Mouse (Mus musculus) hindbrain, embryonic 12.5 days (tissue): ENCODE measurements around the gene Atl1. TPM values are rescaled to one million over a fixed set of nuclear protein-coding genes. Genes with fewer than 3 reads are reported as not detected.

Source experiments
- ATAC-seq: fragments of 200-750 bp; cut with Nextera tagmentation; 2 replicates; pipeline ENCODE4 v1.8.0; 2017; ENCODE audit warnings: moderate TSS enrichment; ENCODE audit not compliant: low FRiP score
- H3K27ac ChIP-seq: fragments of 300-500 bp; sonication (generic); 2 replicates; pipeline ENCODE4 v1.5.1; 2016; ENCODE audit warnings: mild to moderate bottlenecking
- H3K27me3 ChIP-seq: fragments of 300-500 bp; sonication (generic); 2 replicates; pipeline ENCODE4 v1.6.1; 2016; ENCODE audit warnings: mild to moderate bottlenecking
- H3K36me3 ChIP-seq: fragments of 300-500 bp; sonication (generic); 2 replicates; pipeline ENCODE4 v1.6.1; 2016; ENCODE audit warnings: mild to moderate bottlenecking
- H3K4me1 ChIP-seq: fragments of 300-500 bp; sonication (generic); 2 replicates; pipeline ENCODE4 v1.6.1; 2016
- H3K4me2 ChIP-seq: fragments of 300-500 bp; sonication (generic); replicated peaks from 2 replicates; pipeline ENCODE4 v1.6.1; 2016; ENCODE audit warnings: mild to moderate bottlenecking
- H3K4me3 ChIP-seq: fragments of 300-500 bp; sonication (generic); 2 replicates; pipeline ENCODE4 v1.5.1; 2016; ENCODE audit warnings: mild to moderate bottlenecking
- H3K9ac ChIP-seq: fragments of 300-500 bp; sonication (generic); 2 replicates; pipeline ENCODE4 v1.6.1; 2016; ENCODE audit warnings: mild to moderate bottlenecking, moderate library complexity
- H3K9me3 ChIP-seq: fragments of 300-500 bp; sonication (generic); replicated peaks from 2 replicates; pipeline ENCODE4 v1.6.1; 2016; ENCODE audit warnings: mild to moderate bottlenecking
- WGBS: fragments of 180-500 bp; shearing (Covaris S2); methylation state at CpG from one replicate; pipeline ENCODE4 v1.1.7; 2016; 5-methylcytosine and 5-hydroxymethylcytosine counted together
- polyA plus RNA-seq: library from polyadenylated mRNA; unstranded; fragments of >200 nt; fragmentation: Nextera tagmentation; extraction: Ambion mirVana; gene quantifications from 2 replicates; pipeline ENCODE4 v1.2.1, GENCODE M21; 2016

Atl1 gene
- polyA plus RNA-seq = 71.5 and 77.7 TPM in 2 replicates

DNA sequence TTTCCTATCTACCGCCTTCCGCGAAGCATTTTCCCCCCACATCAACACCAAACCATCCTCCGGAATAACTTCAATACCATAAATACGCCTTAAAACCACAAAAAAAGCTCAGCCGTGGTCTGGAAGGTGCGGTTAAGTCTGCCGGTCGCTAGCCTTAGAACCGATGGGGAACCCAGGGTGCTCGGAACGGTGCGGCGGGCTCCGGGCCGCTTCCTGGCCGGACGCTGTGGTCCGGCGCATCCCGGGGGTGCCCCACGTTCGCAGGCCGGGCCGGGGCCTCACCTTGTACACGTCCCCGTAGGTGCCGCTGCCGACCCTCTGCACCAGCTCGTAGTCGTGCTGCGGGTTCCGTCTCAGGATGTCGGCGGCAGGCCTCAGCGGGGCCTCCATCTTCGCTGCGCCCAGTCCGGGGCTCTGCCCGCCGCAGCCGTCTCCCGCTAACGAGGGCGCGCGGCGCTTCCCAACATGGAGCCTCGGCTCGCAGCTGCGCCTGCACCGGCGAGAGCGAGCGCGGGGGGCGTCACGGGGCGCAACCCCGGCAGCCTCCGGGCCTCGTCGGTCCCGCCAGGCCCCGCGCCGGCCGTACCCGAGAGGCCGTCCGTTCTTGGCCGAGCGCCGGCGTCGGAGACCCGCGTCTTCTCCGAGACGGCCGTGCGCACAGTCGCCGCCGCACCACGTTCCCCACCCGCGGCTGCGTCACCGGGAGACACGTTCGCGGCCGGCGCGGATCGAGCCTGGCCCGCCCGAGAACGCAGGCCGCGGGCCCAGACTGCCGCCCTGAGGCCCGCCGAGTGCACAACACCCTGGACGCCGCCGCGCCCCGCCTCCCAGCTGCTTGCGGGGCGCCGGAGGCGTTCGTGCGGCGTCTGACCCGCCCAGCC is at the start of gene Atl1, which contains the start of gene Map4k5:
Gene Atl1 (plus strand): TSS at position 244 of the 881 bp plus-strand sequence.
Gene Map4k5 (minus strand): TSS at position 830 of the 881 bp plus-strand sequence.
- ATAC-seq = peak; percentile 95
- Histone ChIP-seq H3K4me2 (peak within 1 kb of the TSS; percentile 61), H3K4me1 (peaks cover 24% of the 10 kb centered on the region), H3K36me3 (no peaks in the 10 kb centered on the region), H3K9ac (peak within 1 kb of the TSS; percentile 94), H3K9me3 (no peaks in the 10 kb centered on the region), H3K4me3 (peak within 1 kb of the TSS; percentile 85), H3K27ac (peak within 1 kb of the TSS; percentile 95), H3K27me3 (no peaks in the 10 kb centered on the region)
- WGBS = under 1% methylated on average over 84 of the region's 118 CpGs

DNA sequence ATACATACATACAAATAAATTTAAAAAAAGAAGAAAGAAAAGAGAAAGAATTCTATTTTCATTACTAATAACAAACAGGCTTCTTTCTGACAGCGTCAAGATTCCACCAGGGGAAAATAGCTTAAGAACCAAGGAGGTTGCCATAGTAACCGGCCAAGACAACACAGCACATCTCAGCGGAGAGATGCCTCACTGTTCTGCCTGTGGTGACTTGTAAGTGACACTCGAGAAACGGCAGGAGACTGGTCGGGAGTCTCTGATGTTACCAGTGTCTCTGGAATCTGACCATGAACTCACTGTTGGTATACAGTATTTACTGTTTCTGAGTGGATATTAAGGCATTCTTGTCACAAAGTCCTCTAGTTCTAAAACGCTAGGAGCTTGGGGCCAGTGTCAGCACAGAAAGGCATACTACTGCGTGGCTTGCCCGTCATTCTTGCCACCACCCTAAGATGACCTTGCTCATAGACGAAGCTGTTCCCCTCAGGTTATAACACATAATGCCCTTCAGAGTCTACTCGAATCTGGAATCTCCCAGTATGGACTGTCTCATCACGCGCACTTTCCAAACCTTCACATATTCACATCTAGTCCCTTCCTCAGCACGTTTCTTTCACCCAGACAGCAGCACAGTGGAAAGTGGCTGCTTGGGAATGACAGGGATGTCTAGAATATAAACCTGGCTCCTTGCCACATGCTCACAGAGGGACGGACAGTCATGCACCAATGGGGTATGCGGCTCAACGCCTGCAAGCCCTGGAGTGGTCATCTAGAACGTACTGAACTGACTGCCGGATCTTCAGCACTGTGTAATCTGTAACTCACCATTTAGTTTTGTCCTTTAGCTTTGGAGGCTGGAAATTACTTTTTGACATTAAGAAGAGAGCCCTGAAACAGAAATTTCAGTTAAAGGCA is 48.6 kb upstream of the Atl1 start:
- ATAC-seq = peak; percentile 68
- WGBS = 62% methylated on average over 19 of the region's 19 CpGs
- Histone ChIP-seq H3K27me3 (no peaks in the 10 kb centered on the region), H3K4me2 (no peak overlapping the region), H3K36me3 (peaks cover 38% of the 10 kb centered on the region), H3K9me3 (no peaks in the 10 kb centered on the region), H3K27ac (no peak overlapping the region), H3K4me3 (no peak overlapping the region), H3K4me1 (peaks cover 6% of the 10 kb centered on the region), H3K9ac (no peak overlapping the region)

- 92% methylated on average over 8 of the region's 9 CpGs for WGBS
- H3K27me3 ChIP-seq = no peaks in the 10 kb centered on the region
- peaks cover 6% of the 10 kb centered on the region for H3K4me1 ChIP-seq
- H3K9me3 ChIP-seq = no peaks in the 10 kb centered on the region
- H3K4me2 ChIP-seq = no peak overlapping the region
- no peak overlapping the region for H3K4me3 ChIP-seq
- ATAC-seq = no peak
- peaks cover 31% of the 10 kb centered on the region for H3K36me3 ChIP-seq
- H3K9ac ChIP-seq = no peak overlapping the region
- no peak overlapping the region for H3K27ac ChIP-seq
These were observed 46.7 kb upstream of the Atl1 start for GRCm38 (mm10) chr12:69845722-69846121.

- 96% methylated on average over 7 of the region's 9 CpGs for WGBS
- no peak for ATAC-seq
These were observed 45.9 kb upstream of the Atl1 start for GRCm38 (mm10) chr12:69846499-69846898.

DNA sequence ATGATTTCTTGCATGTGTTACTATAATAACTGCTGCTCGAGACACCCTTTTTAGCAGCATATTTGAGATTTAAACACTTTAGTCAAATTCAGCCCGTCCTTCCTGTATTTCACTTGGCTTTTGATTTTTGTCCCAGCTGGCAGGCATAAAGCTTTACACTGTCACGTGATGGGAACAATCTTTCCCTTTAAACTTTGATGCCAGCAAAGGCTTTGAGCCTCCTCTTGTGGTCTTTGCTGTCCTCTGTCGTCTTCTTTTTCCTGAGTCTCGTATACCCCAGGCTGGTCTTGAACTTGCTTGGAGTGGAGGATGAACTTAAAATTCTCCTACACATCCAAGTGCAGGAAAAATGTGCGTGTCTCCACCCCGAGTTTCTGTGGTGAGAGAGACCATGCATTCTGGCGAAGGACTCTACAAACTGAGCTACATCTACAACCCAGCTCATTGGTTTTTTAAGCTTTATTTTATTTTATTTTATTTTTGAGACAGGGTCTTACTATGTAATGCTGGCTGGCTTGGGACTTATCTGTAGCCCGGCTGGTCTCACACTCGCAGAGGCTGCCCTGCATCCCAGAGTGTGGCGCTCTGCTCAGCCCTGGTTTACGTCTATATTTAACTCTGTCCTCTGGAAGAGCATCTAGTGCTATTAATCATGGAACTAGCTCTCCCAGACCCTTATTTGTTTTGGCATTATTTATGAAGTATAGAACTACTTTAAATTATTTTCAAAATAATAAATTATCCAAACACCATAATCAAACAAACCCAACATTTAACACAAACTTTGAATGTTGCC is 44.1 kb upstream of the Atl1 start:
- Histone ChIP-seq H3K9ac (no peak overlapping the region), H3K9me3 (no peaks in the 10 kb centered on the region), H3K36me3 (peaks cover 38% of the 10 kb centered on the region), H3K4me3 (no peak overlapping the region), H3K27me3 (no peaks in the 10 kb centered on the region), H3K4me1 (peaks cover 6% of the 10 kb centered on the region), H3K27ac (no peak overlapping the region), H3K4me2 (no peak overlapping the region)
- ATAC-seq = no peak
- 91% methylated on average over 12 of the region's 12 CpGs for WGBS

More at GRCm38 (mm10) chr12:69846499-69846898, 45.9 kb upstream of the Atl1 start:
- Histone ChIP-seq H3K9ac (no peak overlapping the region), H3K9me3 (no peaks in the 10 kb centered on the region), H3K36me3 (peaks cover 31% of the 10 kb centered on the region), H3K4me1 (peaks cover 6% of the 10 kb centered on the region), H3K27me3 (no peaks in the 10 kb centered on the region), H3K4me3 (no peak overlapping the region), H3K4me2 (no peak overlapping the region), H3K27ac (no peak overlapping the region)

DNA sequence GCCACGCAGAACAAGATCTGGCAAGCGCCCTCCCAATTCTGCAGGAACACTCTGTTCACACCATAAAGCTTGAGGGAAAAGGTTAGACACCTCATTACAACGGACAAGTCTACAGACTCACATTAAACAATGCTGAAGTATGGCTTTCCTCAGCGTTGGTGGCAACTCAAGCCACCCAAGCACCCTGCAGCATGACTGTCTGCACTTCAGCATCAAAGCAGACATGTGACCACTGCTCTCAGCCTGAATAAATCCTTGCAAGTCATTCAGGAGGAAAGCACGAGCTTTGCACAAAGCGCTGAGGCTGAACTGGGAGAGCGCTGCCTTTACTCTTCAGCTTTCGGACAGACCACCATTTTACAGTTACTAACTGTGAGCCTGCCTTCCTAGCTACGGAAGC is 40.1 kb upstream of the Atl1 start:
- WGBS = 87% methylated on average over 9 of the region's 9 CpGs
- ATAC-seq = no peak

DNA sequence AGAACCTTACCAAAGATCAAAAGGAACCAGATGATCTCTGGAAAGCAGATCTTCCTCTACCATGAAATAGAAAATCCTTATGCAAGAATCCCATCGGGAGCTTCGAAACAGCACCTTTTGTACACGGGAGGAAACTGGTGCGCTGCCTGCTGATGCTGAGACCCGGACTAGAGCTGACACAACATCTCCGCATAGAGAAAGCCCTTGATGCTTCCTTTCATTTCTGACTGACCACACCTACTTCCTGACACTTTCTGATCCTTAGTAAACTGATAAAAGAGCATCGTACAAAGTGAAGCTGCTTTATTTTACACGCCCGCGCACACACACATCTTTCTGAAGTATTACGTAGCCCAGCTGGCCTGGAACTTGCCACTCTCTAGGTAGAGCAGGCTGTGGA is 39.0 kb upstream of the Atl1 start:
- no peak for ATAC-seq
- Histone ChIP-seq H3K27me3 (no peaks in the 10 kb centered on the region), H3K4me3 (no peak overlapping the region), H3K27ac (no peak overlapping the region), H3K4me2 (no peak overlapping the region), H3K9me3 (no peaks in the 10 kb centered on the region), H3K9ac (no peak overlapping the region), H3K4me1 (no peaks in the 10 kb centered on the region), H3K36me3 (peaks cover 25% of the 10 kb centered on the region)
- WGBS = 90% methylated on average over 11 of the region's 11 CpGs

More for the DNA sequence above, 40.1 kb upstream of the Atl1 start:
- Histone ChIP-seq H3K9ac (no peak overlapping the region), H3K4me2 (no peak overlapping the region), H3K36me3 (peaks cover 29% of the 10 kb centered on the region), H3K9me3 (no peaks in the 10 kb centered on the region), H3K27ac (no peak overlapping the region), H3K4me3 (no peak overlapping the region), H3K27me3 (no peaks in the 10 kb centered on the region), H3K4me1 (no peaks in the 10 kb centered on the region)

GRCm38 (mm10) chr12:69853942-69854341 is 38.5 kb upstream of the Atl1 start:
- ATAC-seq = no peak
- Histone ChIP-seq H3K4me2 (no peak overlapping the region), H3K27ac (no peak overlapping the region), H3K4me3 (no peak overlapping the region), H3K36me3 (peaks cover 21% of the 10 kb centered on the region), H3K27me3 (no peaks in the 10 kb centered on the region), H3K4me1 (no peaks in the 10 kb centered on the region), H3K9me3 (no peaks in the 10 kb centered on the region), H3K9ac (no peak overlapping the region)
- WGBS = 90% methylated on average over 2 of the region's 2 CpGs

- Histone ChIP-seq H3K9ac (no peak overlapping the region), H3K9me3 (no peaks in the 10 kb centered on the region), H3K36me3 (peaks cover 16% of the 10 kb centered on the region; the same call in 1 of the 2 replicates), H3K4me3 (no peak overlapping the region), H3K27ac (no peak overlapping the region), H3K27me3 (no peaks in the 10 kb centered on the region), H3K4me1 (no peaks in the 10 kb centered on the region), H3K4me2 (no peak overlapping the region)
- WGBS = 95% methylated on average over 12 of the region's 12 CpGs
- ATAC-seq = no peak
These were observed 36.6 kb upstream of the Atl1 start for GRCm38 (mm10) chr12:69855641-69856300.

GRCm38 (mm10) chr12:69856398-69856797 is 36.0 kb upstream of the Atl1 start:
- Histone ChIP-seq H3K4me1 (no peaks in the 10 kb centered on the region), H3K4me2 (no peak overlapping the region), H3K9me3 (no peaks in the 10 kb centered on the region), H3K9ac (no peak overlapping the region), H3K4me3 (no peak overlapping the region), H3K27ac (no peak overlapping the region), H3K36me3 (peaks cover 16% of the 10 kb centered on the region; the same call in 1 of the 2 replicates), H3K27me3 (no peaks in the 10 kb centered on the region)
- WGBS = 96% methylated on average over 10 of the region's 10 CpGs
- no peak for ATAC-seq

GRCm38 (mm10) chr12:69857597-69857996 is 34.8 kb upstream of the Atl1 start:
- H3K9ac ChIP-seq = no peak overlapping the region
- no peak overlapping the region for H3K4me3 ChIP-seq
- H3K4me1 ChIP-seq = no peaks in the 10 kb centered on the region
- H3K9me3 ChIP-seq = no peaks in the 10 kb centered on the region
- no peak overlapping the region for H3K27ac ChIP-seq
- H3K36me3 ChIP-seq = peaks cover 9% of the 10 kb centered on the region; the same call in 1 of the 2 replicates
- no peak overlapping the region for H3K4me2 ChIP-seq
- 97% methylated on average over 2 of the region's 2 CpGs for WGBS
- H3K27me3 ChIP-seq = no peaks in the 10 kb centered on the region
- ATAC-seq = no peak
